Mouse (Mus musculus) heart, postnatal 14 days (tissue): ENCODE measurements around the gene Ces4a. TPM values are rescaled to one million over a fixed set of nuclear protein-coding genes. Genes with fewer than 3 reads are reported as not detected.
"Not testable (repeated sequence)": the region's sequence is repeated elsewhere in the genome, so short reads cannot be mapped to it uniquely, and the experiment has no call there.

ENCODE experiments used
- DNase-seq, 2 experiments: peaks; one replicate each; pipeline ENCODE4 v3.0.0; 2021 to 2022
- intact Hi-C: fragments of 180-260 bp; cut with DNase I; formaldehyde crosslinking; loops from one replicate; pipeline ENCODE4 v1.15.1; 2025
- long read RNA-seq, 2 experiments: library from polyadenylated mRNA; stranded (forward); transcript quantifications; one replicate each; pipeline ENCODE4 v2.0.0; 2021
- total RNA-seq, 2 experiments: library from RNA; stranded (reverse); gene quantifications; 2 replicates each; pipeline ENCODE4 v1.2.3; 2021

Ces4a gene
- total RNA-seq, result not detected
- long read RNA-seq, experiment 1, result 0 reads
- long read RNA-seq, experiment 2, partial matches to known transcripts, result 0 of 1 reads
- long read RNA-seq, experiment 2, other reads (novel, unspliced or antisense), result 1 of 1 reads

GRCm38 (mm10) chr8:105131509-105131908 lies at the start of gene Ces4a:
Gene Ces4a, plus strand, starts transcription at chr8:105131800.
- DNase-seq, result no peak
- intact Hi-C loops, result no loop called here

- DNase-seq, result peak in 1 of 2 experiments; percentile 4
- intact Hi-C loops, result no loop called here
Measured at GRCm38 (mm10) chr8:105083449-105084050, 48.0 kb upstream of the Ces4a start, which contains the start of gene Ces3b. Gene Ces3b, plus strand, starts transcription at chr8:105083753.

- DNase-seq, intact Hi-C loops: not testable (repeated sequence)
Measured at GRCm38 (mm10) chr8:105088166-105088565, 43.4 kb upstream of the Ces4a start.

- DNase-seq, result no peak
- intact Hi-C loops, result no loop called here
Measured at GRCm38 (mm10) chr8:105088581-105088980, 43.0 kb upstream of the Ces4a start.

GRCm38 (mm10) chr8:105093992-105094391 lies 37.6 kb upstream of the Ces4a start:
- intact Hi-C loops, result no loop called here
- no peak for DNase-seq

GRCm38 (mm10) chr8:105102101-105102785 lies 29.4 kb upstream of the Ces4a start:
- intact Hi-C loops, DNase-seq: not testable (repeated sequence)

GRCm38 (mm10) chr8:105103701-105104100 lies 27.9 kb upstream of the Ces4a start:
- DNase-seq, intact Hi-C loops: not testable (repeated sequence)

- intact Hi-C loops, result no loop called here
- DNase-seq, result no peak
Measured at GRCm38 (mm10) chr8:105104220-105104619, 27.4 kb upstream of the Ces4a start.

GRCm38 (mm10) chr8:105129864-105130263 lies 1.7 kb upstream of the Ces4a start:
- intact Hi-C loops, result no loop called here
- DNase-seq, result no peak

GRCm38 (mm10) chr8:105138423-105138822 lies 6.8 kb downstream of the Ces4a start:
- DNase-seq, result peak; percentile 77 to 85
- intact Hi-C loops, result loop anchor here (1.0 to 5.0 kb wide), 2 partner anchors 80 to 124 kb away; partner anchors contain the start of genes Fbxl8 and Tradd

- intact Hi-C loops, result no loop called here
- no peak for DNase-seq
Measured at GRCm38 (mm10) chr8:105142395-105142794, 10.8 kb downstream of the Ces4a start.

GRCm38 (mm10) chr8:105151654-105152053 lies 20.1 kb downstream of the Ces4a start:
- DNase-seq, result no peak
- intact Hi-C loops, result no loop called here

GRCm38 (mm10) chr8:105152623-105153398 lies 21.2 kb downstream of the Ces4a start:
- intact Hi-C loops, result no loop called here
- DNase-seq, result peak; percentile 68 to 81

GRCm38 (mm10) chr8:105154316-105154715 lies 22.7 kb downstream of the Ces4a start:
- intact Hi-C loops, result no loop called here
- no peak for DNase-seq

- intact Hi-C loops, result loop anchor here (5.0 kb wide), 1 partner anchor 62 kb away; no protein-coding TSS in a partner anchor
- no peak for DNase-seq
Measured at GRCm38 (mm10) chr8:105155091-105155745, 23.6 kb downstream of the Ces4a start.

- DNase-seq, result peak; percentile 43 to 61
- intact Hi-C loops, result loop anchor here (5.0 kb wide), 1 partner anchor 60 kb away; no protein-coding TSS in a partner anchor
Measured at GRCm38 (mm10) chr8:105157555-105157954, 26.0 kb downstream of the Ces4a start.

GRCm38 (mm10) chr8:105158084-105158483 lies 26.5 kb downstream of the Ces4a start:
- intact Hi-C loops, result loop anchor here (5.0 kb wide), 1 partner anchor 59 kb away; no protein-coding TSS in a partner anchor
- DNase-seq, result no peak

- intact Hi-C loops, result no loop called here
- DNase-seq, result no peak
Measured at GRCm38 (mm10) chr8:105161121-105161652, 29.6 kb downstream of the Ces4a start.

- intact Hi-C loops, result no loop called here
- DNase-seq, result no peak
Measured at GRCm38 (mm10) chr8:105164272-105164902, 32.8 kb downstream of the Ces4a start.
